Mouse (Mus musculus): ENCODE data around the gene Klhdc3.

DNA sequence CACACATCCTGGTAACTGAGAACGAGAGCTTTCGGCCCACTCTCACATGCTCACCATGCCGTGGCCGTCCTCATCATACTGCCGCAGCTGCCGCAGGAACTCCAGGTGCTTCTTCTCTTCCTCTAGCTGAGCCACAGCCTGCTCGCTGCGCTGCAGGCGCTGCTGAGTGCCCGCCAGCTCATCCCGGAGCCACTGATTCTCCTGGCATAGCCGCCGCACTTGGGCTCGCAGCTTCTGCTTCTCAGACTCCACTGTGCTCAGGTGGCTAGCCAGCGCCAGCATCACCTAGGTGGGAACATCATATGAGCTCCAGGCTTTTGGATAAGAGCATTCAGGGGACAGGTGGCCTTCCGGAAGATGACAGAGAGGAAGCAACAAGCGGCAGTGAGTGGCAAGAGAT is 38.7 kb downstream of the Klhdc3 start:
- no peak for TF ChIP-seq CTCF (IDR thresholded peaks at IDR 0.05; ENCODE audit: low read depth, low read length)
- no peak for TF ChIP-seq POLR2A (IDR thresholded peaks at IDR 0.05; ENCODE audit: borderline replicate concordance, low read depth, low read length)
